Mouse (Mus musculus) brain, embryonic 14.5 days (tissue): Measurements from ENCODE around the gene Celf1.
"Not testable (repeated sequence)": the region's sequence is repeated elsewhere in the genome, so short reads cannot be mapped to it uniquely, and the experiment has no call there.

Experiments used
- CTCF ChIP-seq: fragments of 200-500 bp; IDR thresholded peaks from 2 replicates; pipeline ENCODE4 v1.5.1; 2012; ENCODE audit warnings: inconsistent platforms, mild to moderate bottlenecking, moderate library complexity, borderline replicate concordance; ENCODE audit not compliant: insufficient read depth, insufficient read length; ENCODE audit errors: extremely low read depth
- POLR2A ChIP-seq: fragments of 200-500 bp; IDR thresholded peaks from 2 replicates; pipeline ENCODE4 v1.6.1; 2012; ENCODE audit warnings: mild to moderate bottlenecking, inconsistent platforms, borderline replicate concordance; ENCODE audit not compliant: poor library complexity, insufficient read depth, insufficient read length, severe bottlenecking; ENCODE audit errors: extremely low read depth

- not testable (repeated sequence) for TF ChIP-seq CTCF, POLR2A
These were observed 82.1 kb downstream of the Celf1 start for GRCm38 (mm10) chr2:91022266-91022665.
